Mouse (Mus musculus) heart, adult 2 months (tissue): ENCODE data around the gene Gm9844. TPM values are rescaled to one million over a fixed set of nuclear protein-coding genes. Genes with fewer than 3 reads are reported as not detected.

Experiments
- DNase-seq, 2 experiments: peaks; one replicate each; pipeline ENCODE4 v3.0.0; 2021
- H3K27ac ChIP-seq: fragments of 200-600 bp; 2 replicates; pipeline ENCODE4 v1.8.1; 2022
- H3K27me3 ChIP-seq: fragments of 200-500 bp; 2 replicates; pipeline ENCODE4 v1.6.1; 2012; ENCODE audit warnings: mild to moderate bottlenecking, low read length, inconsistent platforms, mixed read lengths; ENCODE audit not compliant: control insufficient read depth, insufficient read depth
- H3K36me3 ChIP-seq: fragments of 200-500 bp; 2 replicates; pipeline ENCODE4 v1.6.1; 2012; ENCODE audit warnings: low read length, inconsistent platforms; ENCODE audit not compliant: control insufficient read depth, insufficient read depth
- H3K4me1 ChIP-seq: fragments of 200-500 bp; 2 replicates; pipeline ENCODE4 v1.6.1; 2011; ENCODE audit warnings: low read length; ENCODE audit not compliant: control insufficient read depth, insufficient read depth
- H3K4me3 ChIP-seq: fragments of 200-600 bp; 2 replicates; pipeline ENCODE4 v1.8.1; 2022
- H3K79me2 ChIP-seq: fragments of 200-500 bp; replicated peaks from 2 replicates; pipeline ENCODE4 v1.6.1; 2012; ENCODE audit warnings: mild to moderate bottlenecking, inconsistent platforms, low read length, moderate library complexity, mixed read lengths; ENCODE audit not compliant: control insufficient read depth, insufficient read depth
- H3K9ac ChIP-seq: fragments of 200-500 bp; 2 replicates; pipeline ENCODE4 v1.6.1; 2012; ENCODE audit warnings: low read depth, mild to moderate bottlenecking, control low read depth, inconsistent platforms, low read length, mixed read lengths
- CTCF ChIP-seq: fragments of 200-600 bp; IDR thresholded peaks from 2 replicates; pipeline ENCODE4 v1.8.1; 2022; ENCODE audit warnings: antibody characterized with exemption, mild to moderate bottlenecking, moderate library complexity
- EP300 ChIP-seq: fragments of 200-500 bp; IDR thresholded peaks from 2 replicates; pipeline ENCODE4 v1.6.1; 2011; ENCODE audit warnings: low read depth, low read length, control low read depth; ENCODE audit not compliant: insufficient read depth
- POLR2A ChIP-seq: fragments of 200-500 bp; IDR thresholded peaks from 2 replicates; pipeline ENCODE4 v1.6.1; 2011; ENCODE audit warnings: mild to moderate bottlenecking, low read depth, low read length, control low read depth; ENCODE audit not compliant: insufficient read depth
- WGBS: fragments of 180-500 bp; shearing (Covaris S2); methylation state at CpG from one replicate; pipeline ENCODE4 v1.1.7; 2018; 5-methylcytosine and 5-hydroxymethylcytosine counted together
- intact Hi-C: fragments of 180-260 bp; cut with DNase I; formaldehyde crosslinking; loops from one replicate; pipeline ENCODE4 v1.15.1; 2025
- polyA plus RNA-seq: library from polyadenylated mRNA; depleted of rRNA; stranded (reverse); fragments of >200 nt; gene quantifications from 2 replicates; pipeline ENCODE4 v1.2.3, GENCODE M21; 2012
- total RNA-seq, 2 experiments: library from RNA; stranded (reverse); gene quantifications; 2 replicates each; pipeline ENCODE4 v1.2.3; 2021

Gene Gm9844
- total and polyA plus RNA-seq, 3 experiments = 0.68 TPM; not detected in 2

DNA sequence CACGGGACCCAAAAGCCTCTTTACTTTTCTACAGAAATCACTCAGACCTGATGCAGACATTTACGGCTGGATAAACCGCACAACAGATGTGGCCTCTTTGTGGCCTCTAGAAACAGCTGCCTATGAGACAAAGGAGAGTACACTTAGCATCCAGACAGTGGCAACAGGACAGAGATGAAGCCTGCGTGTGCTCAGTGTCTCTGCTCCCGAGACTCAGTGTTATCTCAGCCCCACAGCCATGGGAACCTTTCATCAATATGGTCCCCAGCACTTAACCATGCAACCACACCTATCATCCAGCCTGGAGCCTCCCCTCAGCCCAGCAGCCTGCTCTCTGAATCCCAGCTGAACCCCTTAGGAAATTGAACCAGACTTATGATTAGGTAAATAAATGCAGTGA, 2.8 kb upstream of the Gm9844 start:
- no peaks in the 10 kb centered on the region for H3K27me3 ChIP-seq
- intact Hi-C loops = no loop called here
- TF ChIP-seq POLR2A = no peak
- no peak for TF ChIP-seq CTCF
- TF ChIP-seq EP300 = no peak
- no peak overlapping the region for H3K27ac ChIP-seq
- 63% methylated on average over 5 of the region's 5 CpGs for WGBS
- no peak overlapping the region for H3K9ac ChIP-seq
- no peaks in the 10 kb centered on the region for H3K4me1 ChIP-seq
- H3K4me3 ChIP-seq = no peak overlapping the region
- no peak for DNase-seq
- H3K36me3 ChIP-seq = no peaks in the 10 kb centered on the region
- no peaks in the 10 kb centered on the region for H3K79me2 ChIP-seq

DNA sequence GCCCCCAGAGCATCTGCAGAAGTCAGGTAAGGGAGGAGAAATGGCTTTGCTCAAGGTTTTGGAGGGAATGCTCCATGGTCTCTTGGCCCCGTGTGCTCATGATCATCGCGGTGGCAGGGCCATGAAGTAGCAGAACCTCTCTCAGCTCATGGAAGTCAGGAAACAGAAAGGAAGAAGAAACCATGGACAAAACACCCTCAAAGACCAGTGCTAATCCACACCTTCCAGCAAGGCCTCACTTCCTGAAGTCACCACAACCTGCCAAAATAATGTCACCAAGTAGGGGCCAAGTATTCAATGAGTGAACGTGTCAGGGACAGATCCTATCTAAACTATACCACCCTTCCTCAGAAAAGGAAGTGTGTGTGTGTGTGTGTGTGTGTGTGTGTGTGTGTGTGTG, 840 bp downstream of the Gm9844 start:
- intact Hi-C loops = no loop called here
- H3K4me1 ChIP-seq = no peaks in the 10 kb centered on the region
- H3K79me2 ChIP-seq = no peaks in the 10 kb centered on the region
- H3K4me3 ChIP-seq = no peak overlapping the region
- H3K36me3 ChIP-seq = no peaks in the 10 kb centered on the region
- TF ChIP-seq EP300 (no peak), POLR2A (no peak), CTCF (no peak)
- H3K9ac ChIP-seq = no peak overlapping the region
- no peaks in the 10 kb centered on the region for H3K27me3 ChIP-seq
- WGBS = 68% methylated on average over 4 of the region's 4 CpGs
- no peak overlapping the region for H3K27ac ChIP-seq
- no peak for DNase-seq

DNA sequence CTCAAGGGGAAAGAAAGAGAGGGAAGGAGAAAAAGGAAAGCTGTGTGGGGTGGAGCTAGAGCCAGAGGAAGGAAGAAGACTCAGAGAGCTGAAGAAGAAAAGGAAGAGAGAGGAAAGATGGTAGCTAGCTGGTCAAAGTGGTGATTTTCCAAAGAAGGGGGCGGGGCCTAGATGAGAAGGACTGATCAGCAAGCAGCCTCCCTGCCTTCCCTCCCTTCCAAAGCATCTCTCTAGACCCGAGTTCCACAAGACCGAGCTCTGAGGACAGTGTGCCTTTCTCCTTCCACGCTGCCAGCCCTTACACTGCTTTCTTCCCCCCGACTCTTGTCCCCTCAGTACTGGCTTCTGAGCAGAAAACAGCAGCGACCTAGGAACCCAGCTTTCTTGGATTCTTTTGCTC, 2.1 kb downstream of the Gm9844 start:
- no peak overlapping the region for H3K27ac ChIP-seq
- H3K36me3 ChIP-seq = no peaks in the 10 kb centered on the region
- H3K9ac ChIP-seq = no peak overlapping the region
- no peaks in the 10 kb centered on the region for H3K4me1 ChIP-seq
- 37% methylated on average over 6 of the region's 6 CpGs for WGBS
- no peaks in the 10 kb centered on the region for H3K79me2 ChIP-seq
- no peak for DNase-seq
- intact Hi-C loops = no loop called here
- H3K27me3 ChIP-seq = no peaks in the 10 kb centered on the region; the same call in 1 of the 2 replicates
- TF ChIP-seq CTCF = no peak
- TF ChIP-seq EP300 = no peak
- TF ChIP-seq POLR2A = no peak
- H3K4me3 ChIP-seq = no peak overlapping the region

DNA sequence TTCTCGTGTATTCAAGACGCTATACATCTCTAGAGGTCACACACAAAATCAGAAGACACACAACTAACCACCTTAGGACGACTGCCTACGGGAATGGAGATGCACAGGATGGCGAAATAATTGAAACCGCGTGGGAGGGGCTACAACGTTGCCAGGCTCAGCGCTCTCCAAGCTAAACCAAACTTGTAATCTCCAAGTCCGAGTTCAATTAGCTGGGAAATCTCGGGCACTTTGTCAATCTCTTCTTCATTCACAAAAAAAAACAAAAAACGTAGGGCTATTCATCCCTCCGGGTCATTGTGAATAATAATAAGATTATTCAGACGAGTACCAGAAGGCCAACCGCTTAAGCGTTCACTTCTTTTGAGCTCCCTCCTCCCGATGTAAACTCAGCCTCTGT, 7.1 kb downstream of the Gm9844 start:
- no peak for DNase-seq
- TF ChIP-seq EP300 = no peak
- peaks cover 4% of the 10 kb centered on the region for H3K27me3 ChIP-seq
- H3K79me2 ChIP-seq = no peaks in the 10 kb centered on the region
- H3K9ac ChIP-seq = no peak overlapping the region
- 65% methylated on average over 17 of the region's 17 CpGs for WGBS
- H3K36me3 ChIP-seq = no peaks in the 10 kb centered on the region
- no peak overlapping the region for H3K27ac ChIP-seq
- no peak overlapping the region for H3K4me3 ChIP-seq
- intact Hi-C loops = no loop called here
- no peaks in the 10 kb centered on the region for H3K4me1 ChIP-seq

DNA sequence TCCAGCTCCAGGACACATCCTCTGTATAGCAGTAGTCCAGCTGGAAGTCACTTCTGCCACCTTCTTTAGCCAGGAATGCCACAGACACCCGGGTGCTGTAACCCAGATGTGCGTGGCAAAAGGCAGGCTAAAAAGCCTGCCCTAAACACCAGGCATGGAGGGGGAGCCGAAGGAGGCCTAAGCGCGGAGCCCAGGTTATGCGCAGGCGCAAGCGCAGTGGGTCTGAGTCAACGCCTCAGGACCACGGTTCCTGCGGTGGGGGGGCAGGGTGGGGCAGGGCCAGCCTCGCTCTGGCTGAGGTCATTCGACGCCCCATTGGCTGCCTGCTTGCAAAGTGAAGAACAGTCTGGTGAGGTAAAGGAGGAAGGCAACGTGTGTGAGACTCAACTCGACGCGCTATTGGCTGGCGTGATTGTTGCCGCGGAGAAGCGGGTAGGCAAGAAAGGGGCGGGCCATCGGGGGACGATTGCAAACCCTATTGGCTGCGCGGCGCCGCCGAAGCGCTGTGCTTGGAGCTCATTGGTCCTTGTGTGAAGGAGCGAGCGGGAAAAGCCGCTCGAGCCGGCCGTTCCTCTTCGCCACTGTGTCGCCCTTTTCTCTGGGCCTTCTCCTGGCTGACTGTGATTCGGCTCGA, 7.6 kb downstream of the Gm9844 start, which contains the start of the genes Lypd4 and Dmrtc2:
Lypd4 (minus strand) TSS at position 410 of the 634 bp plus-strand sequence.
Dmrtc2 (plus strand) TSS at position 526 of the 634 bp plus-strand sequence.
- Histone ChIP-seq H3K4me3 (no peak within 1 kb of the TSS), H3K4me1 (no peaks in the 10 kb centered on the region), H3K36me3 (no peaks in the 10 kb centered on the region), H3K9ac (no peak within 1 kb of the TSS), H3K79me2 (no peaks in the 10 kb centered on the region), H3K27ac (no peak within 1 kb of the TSS), H3K27me3 (peaks cover 4% of the 10 kb centered on the region)
- 47% methylated on average over 41 of the region's 41 CpGs for WGBS
- intact Hi-C loops = no loop called here
- DNase-seq = no peak
- TF ChIP-seq EP300 (no peak), CTCF (no peak), POLR2A (no peak)

DNA sequence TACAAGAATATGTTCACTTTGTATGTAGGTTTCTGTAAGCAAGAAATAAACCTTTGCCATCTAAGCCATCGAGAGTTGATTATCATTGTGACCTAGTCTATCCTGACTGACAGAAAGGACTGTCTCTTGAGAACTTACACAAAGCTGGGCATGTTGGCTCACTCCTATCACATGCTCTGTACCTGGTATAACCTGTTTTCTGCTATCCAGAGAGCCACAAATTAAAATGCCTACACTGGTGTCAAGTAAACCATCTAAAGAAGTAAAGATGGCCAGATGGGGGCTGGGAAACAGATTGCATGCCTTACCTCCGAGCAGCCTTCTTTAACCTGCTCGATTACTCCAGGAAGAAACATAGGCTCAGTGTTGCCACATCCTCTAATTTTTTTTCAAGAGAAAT, 15.6 kb downstream of the Gm9844 start:
- TF ChIP-seq CTCF = no peak
- no peak for TF ChIP-seq POLR2A
- TF ChIP-seq EP300 = no peak

More for the DNA sequence above, 15.6 kb downstream of the Gm9844 start:
- Histone ChIP-seq H3K36me3 (no peaks in the 10 kb centered on the region), H3K79me2 (no peaks in the 10 kb centered on the region), H3K27me3 (no peaks in the 10 kb centered on the region), H3K4me1 (no peaks in the 10 kb centered on the region), H3K27ac (no peak overlapping the region), H3K4me3 (no peak overlapping the region), H3K9ac (no peak overlapping the region)
- intact Hi-C loops = no loop called here
- DNase-seq = no peak
- WGBS = 63% methylated on average over 3 of the region's 3 CpGs
